Mouse (Mus musculus) macrophage (primary cell): Measurements from ENCODE around the gene Allc. TPM values are rescaled to one million over a fixed set of nuclear protein-coding genes. Genes with fewer than 3 reads are reported as not detected.

ENCODE experiments used
- H3K27ac ChIP-seq: fragments of 350-480 bp; formaldehyde crosslinking; 2 replicates; pipeline ENCODE4 v1.9.0; 2021
- H3K36me3 ChIP-seq: fragments of 350-480 bp; formaldehyde crosslinking; 2 replicates; pipeline ENCODE4 v1.9.0; 2021; ENCODE audit errors: inconsistent target
- H3K4me3 ChIP-seq: fragments of 350-480 bp; formaldehyde crosslinking; 2 replicates; pipeline ENCODE4 v1.9.0; 2021; ENCODE audit errors: inconsistent target
- H3K79me2 ChIP-seq: fragments of 350-480 bp; formaldehyde crosslinking; 2 replicates; pipeline ENCODE4 v1.9.0; 2021; ENCODE audit errors: inconsistent target
- WGBS: methylation state at CpG from one replicate; pipeline ENCODE4 v1.1.7; 2026; ENCODE audit warnings: inconsistent platforms; ENCODE audit not compliant: missing documents; 5-methylcytosine and 5-hydroxymethylcytosine counted together
- polyA plus RNA-seq: library from polyadenylated mRNA; stranded (reverse); fragments of 250-400 nt; gene quantifications from 3 replicates; pipeline ENCODE4 v1.2.4, GENCODE M21; 2018; ENCODE audit warnings: inconsistent platforms
- total RNA-seq, 78 experiments: library from RNA; depleted of rRNA; stranded (reverse); fragments of 250-400 nt; gene quantifications; 1 replicate in 9 of 78; 2 replicates in 24 of 78; 3 replicates in 43 of 78; 4 replicates in 2 of 78; pipeline ENCODE4 v1.2.4; 2018; ENCODE audit warnings: inconsistent platforms in 56 of 78

Allc gene
- total RNA-seq (2018; cell fraction: chromatin; rRNA removed) = not detected
- not detected for total RNA-seq (2018; cell fraction: cytosol; rRNA removed)
- total RNA-seq (2018; cell fraction: nucleus; rRNA removed) = not detected
- polyA plus RNA-seq = not detected in 3 replicates

DNA sequence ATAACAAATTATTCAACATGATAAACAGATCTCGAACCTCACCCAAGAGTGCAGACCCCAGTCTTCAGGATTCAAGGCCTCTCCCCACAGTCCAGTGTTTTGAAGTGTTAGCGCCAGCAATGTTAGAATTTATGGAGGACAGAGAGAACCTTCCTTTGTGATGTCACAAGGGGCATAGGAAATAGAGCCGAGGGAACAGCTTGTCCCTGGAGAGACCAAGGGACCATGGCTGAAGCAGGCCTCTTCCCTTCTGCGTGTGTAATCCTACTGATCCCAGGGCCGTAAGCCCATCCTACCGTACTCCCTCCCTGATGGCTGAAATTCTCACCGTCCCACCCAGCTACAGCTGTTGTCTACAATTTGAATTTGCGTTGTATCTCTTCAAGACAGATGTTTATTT is at the start of gene Allc:
Gene Allc (minus strand): TSS at position 101 of the 400 bp plus-strand sequence.
- no peak within 1 kb of the TSS for H3K4me3 ChIP-seq
- no peak within 1 kb of the TSS for H3K27ac ChIP-seq
- 84% methylated on average over 8 of the region's 8 CpGs for WGBS
- no peaks in the 10 kb centered on the region for H3K36me3 ChIP-seq
- no peaks in the 10 kb centered on the region for H3K79me2 ChIP-seq

DNA sequence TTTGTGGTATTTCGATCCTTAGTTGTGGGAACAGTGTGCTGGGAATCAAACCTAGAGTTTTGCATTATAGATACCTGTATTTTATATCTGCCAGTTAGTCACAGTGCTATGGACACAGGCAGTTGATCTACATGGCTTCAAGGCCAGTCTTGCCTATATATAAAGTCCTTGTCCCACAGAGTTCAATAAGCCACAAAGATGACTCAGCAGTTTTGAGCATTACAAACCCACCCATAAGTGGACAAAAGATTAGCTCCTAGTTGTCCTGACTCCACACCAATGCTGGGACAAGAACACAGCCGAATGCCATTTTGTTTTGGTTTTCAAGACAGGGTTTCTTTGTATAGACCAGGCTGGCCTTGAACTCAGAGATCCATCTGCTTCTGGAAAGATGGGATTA is 46.1 kb upstream of the Allc start:
- H3K4me3 ChIP-seq = no peak overlapping the region
- H3K79me2 ChIP-seq = peaks cover 13% of the 10 kb centered on the region
- no peak overlapping the region for H3K27ac ChIP-seq
- 100% methylated on average over 2 of the region's 2 CpGs for WGBS
- peaks cover 37% of the 10 kb centered on the region for H3K36me3 ChIP-seq

DNA sequence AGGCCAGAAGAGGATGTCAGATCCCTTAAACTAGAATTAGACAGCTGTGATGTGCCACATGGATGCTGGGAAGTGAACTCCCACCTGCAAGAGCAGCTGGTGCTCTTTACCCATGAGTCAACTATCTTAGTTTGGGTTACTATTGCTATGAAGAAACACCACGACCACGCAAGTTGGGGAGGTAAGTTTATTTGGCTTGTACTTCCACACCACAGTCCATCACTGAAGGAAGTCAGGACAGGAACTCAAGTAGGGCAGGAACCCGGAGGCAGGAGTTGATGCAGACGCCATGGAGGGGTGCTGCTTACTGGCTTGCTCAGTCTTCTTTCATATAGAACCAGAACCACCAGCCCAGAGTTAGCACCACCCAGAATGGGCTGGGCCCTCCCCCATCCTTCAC is 44.8 kb upstream of the Allc start:
- Histone ChIP-seq H3K36me3 (peaks cover 24% of the 10 kb centered on the region), H3K4me3 (no peak overlapping the region), H3K79me2 (peaks cover under 1% of the 10 kb centered on the region; the same call in 1 of the 2 replicates), H3K27ac (no peak overlapping the region)
- WGBS = 51% methylated on average over 4 of the region's 4 CpGs

DNA sequence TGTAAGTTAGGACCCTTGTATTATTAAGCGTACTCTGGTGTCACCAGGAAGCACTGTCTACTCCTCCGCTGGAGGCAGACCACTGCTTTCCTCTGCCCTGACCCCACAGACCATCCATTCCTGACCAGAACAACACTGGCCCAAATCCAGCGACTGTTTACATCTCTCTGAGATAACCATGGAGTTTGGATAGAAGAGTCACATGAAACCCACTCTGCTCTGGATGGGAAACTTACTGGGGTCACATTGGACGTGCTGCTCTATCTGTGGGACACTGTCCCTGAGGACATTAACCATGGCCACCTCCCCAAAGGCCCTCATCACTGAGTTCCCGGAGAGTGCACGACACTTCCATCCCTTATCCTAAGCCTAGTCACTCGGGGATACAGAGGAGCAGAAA is 43.1 kb upstream of the Allc start:
- H3K27ac ChIP-seq = no peak overlapping the region

DNA sequence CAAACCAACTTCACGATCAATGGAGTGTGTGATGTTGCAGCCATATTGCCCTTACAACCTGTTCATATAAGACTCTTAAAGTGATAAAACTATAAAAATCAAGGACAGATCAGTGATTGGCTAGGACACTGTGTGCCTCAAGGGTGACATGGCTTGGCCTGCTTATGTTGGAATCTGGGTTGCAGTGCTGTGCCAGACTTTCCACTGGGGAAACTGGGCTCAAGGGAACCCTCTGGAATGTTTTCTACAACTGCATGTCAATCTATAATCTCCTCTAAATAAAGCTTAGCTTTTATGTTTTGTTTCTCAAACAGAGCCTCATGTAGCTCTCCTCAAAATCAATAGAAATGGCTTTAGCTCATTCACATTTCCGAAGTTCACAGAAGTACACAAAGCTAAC is 41.9 kb upstream of the Allc start:
- Histone ChIP-seq H3K27ac (no peak overlapping the region), H3K4me3 (no peak overlapping the region), H3K79me2 (no peaks in the 10 kb centered on the region), H3K36me3 (no peaks in the 10 kb centered on the region; the same call in 1 of the 2 replicates)
- WGBS = 78% methylated on average over 2 of the region's 2 CpGs

More for the DNA sequence above, 43.1 kb upstream of the Allc start:
- H3K36me3 ChIP-seq = peaks cover 8% of the 10 kb centered on the region
- no peaks in the 10 kb centered on the region for H3K79me2 ChIP-seq
- H3K4me3 ChIP-seq = no peak overlapping the region
- 89% methylated on average over 7 of the region's 7 CpGs for WGBS

DNA sequence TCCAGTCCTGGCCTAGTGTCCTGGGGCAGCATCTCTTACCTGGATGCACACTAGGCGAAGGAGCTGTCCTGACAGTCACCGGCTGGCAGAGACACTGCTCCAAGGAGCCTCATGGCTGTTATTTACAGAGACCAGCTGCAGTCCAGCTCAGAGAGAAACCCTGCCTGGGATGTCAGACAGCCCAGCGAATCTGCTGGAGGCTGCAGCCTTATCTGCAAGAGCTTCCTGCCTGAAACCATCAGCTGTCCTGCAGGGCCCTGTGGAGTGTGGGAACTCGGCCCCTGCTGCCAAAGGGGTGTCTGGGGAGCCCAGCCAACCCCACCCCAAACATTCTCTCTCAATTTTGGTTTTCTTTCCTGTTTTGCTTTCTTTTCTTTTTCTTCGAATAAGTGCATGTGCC is 40.9 kb upstream of the Allc start, which contains the start of gene Colec11:
Gene Colec11 (minus strand): TSS at position 183 of the 400 bp plus-strand sequence.
- Histone ChIP-seq H3K79me2 (no peaks in the 10 kb centered on the region), H3K4me3 (no peak within 1 kb of the TSS), H3K36me3 (no peaks in the 10 kb centered on the region), H3K27ac (no peak within 1 kb of the TSS)
- 66% methylated on average over 5 of the region's 5 CpGs for WGBS

DNA sequence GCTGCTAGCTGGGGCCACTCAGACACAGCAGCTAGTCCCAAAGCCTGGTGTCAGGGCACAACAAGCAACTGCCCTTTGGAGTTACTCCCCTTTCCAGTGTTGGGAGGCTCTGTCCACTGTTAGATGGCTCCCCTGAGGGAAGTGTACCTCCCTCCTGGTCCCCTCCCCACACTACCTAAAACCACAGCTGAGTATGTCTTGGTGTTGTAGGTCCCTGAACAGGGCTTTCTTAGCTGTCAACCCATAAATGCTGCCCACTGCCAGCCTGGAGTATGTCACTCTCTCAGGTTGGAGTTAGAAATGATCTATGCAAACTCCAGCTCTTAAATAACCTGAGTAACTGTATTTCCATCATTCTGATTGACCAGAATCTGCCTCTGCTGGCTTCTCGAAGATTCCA is 40.3 kb upstream of the Allc start:
- Histone ChIP-seq H3K79me2 (no peaks in the 10 kb centered on the region), H3K27ac (no peak overlapping the region), H3K36me3 (no peaks in the 10 kb centered on the region), H3K4me3 (no peak overlapping the region)
- WGBS = 71% methylated on average over 1 of the region's 1 CpGs

DNA sequence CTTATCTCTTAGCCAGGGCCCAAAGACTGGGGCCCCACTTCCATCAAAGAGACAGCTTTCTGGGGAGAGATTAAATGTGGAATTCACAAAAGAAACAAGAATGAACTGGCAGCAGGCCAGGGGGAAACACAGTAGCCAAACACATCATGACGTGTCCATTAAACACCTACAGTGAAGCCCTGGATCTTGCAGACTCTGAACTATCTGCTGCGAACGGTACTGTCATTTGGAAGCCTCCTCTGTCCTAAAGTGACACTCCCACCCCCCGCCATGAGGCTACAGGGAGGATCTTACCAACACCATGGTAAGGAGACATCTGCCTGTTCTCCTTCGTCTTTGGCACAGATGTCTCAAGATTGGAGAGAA is 39.8 kb upstream of the Allc start:
- no peaks in the 10 kb centered on the region for H3K79me2 ChIP-seq
- H3K36me3 ChIP-seq = no peaks in the 10 kb centered on the region
- H3K4me3 ChIP-seq = no peak overlapping the region
- H3K27ac ChIP-seq = no peak overlapping the region
- WGBS = 78% methylated on average over 5 of the region's 5 CpGs

DNA sequence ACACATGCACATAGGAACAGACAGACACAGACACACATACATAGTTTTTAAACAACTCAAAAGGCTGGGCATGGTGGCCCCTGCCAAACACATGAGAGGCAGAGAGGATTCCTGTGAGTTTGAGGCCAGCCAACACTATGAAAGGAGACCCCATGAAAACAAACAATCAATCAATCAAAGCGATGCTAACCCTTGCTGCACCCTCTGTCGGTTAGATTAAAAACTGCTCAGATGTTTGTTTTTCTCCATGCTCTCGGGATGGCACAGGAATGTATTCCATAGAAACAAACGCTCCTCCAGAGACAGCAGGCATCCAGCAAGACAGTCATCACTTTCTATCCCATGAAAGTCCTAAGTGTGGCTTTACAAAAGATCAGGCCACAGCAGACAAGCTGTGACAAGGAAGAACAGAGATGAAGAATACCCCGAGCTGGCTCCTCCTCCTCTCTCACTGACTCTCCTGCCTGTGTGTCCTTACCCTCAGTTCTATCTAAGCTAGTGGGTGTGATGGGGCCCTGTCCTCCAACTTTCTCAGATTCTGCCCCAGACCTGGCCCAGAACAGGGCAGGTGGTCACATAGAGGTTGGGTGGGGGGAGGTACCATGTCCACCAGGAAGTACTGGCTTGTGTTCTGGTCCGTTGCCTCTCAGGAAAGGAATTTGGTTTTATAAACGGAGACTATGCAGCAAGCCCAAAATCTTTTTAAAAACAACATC is 39.3 kb upstream of the Allc start:
- Histone ChIP-seq H3K79me2 (no peaks in the 10 kb centered on the region), H3K27ac (no peak overlapping the region), H3K4me3 (no peak overlapping the region), H3K36me3 (no peaks in the 10 kb centered on the region)
- WGBS = 44% methylated on average over 7 of the region's 7 CpGs

DNA sequence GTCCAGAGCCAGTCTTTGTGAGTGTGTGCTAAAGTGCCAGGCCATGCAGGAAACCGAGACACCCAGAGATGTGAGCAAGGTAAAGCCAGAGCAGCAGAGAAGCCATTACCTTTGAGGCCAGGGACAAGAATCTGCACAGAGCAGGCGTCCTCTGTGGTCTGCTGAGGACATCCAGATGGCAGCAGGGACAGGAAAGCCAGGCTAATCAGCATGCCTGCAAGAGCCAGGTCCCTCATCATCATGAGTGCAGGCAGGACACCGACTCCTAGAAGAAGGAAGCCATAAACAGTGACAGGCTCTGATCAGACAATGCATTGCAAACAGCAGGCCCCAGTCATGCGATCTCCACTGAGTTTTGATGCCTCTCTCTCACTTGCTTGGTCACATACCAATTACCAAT is 35.0 kb upstream of the Allc start:
- Histone ChIP-seq H3K4me3 (no peak overlapping the region), H3K27ac (no peak overlapping the region), H3K79me2 (no peaks in the 10 kb centered on the region), H3K36me3 (no peaks in the 10 kb centered on the region)
- WGBS = 46% methylated on average over 4 of the region's 4 CpGs

DNA sequence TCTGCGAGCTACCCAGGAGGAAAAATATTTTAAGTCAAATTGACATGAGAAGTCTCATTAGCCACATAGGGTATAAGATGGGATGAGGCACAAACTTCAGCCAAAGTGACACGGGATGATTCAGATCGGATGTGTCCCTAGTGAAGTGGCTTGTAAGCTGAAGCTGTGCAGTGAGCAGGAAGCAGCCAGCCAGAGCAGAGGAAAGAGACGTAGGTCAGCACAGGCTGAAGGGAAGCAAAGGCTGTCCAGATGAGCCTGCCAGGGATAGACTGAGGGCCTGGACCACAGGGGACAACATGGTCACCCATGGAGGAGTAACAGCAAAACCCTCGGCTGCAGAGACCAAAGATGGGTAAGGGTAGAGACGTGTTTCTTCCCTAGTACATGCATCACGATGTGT is 32.1 kb upstream of the Allc start:
- H3K27ac ChIP-seq = no peak overlapping the region
- no peaks in the 10 kb centered on the region for H3K36me3 ChIP-seq
- WGBS = 76% methylated on average over 7 of the region's 7 CpGs
- no peak overlapping the region for H3K4me3 ChIP-seq
- H3K79me2 ChIP-seq = no peaks in the 10 kb centered on the region

DNA sequence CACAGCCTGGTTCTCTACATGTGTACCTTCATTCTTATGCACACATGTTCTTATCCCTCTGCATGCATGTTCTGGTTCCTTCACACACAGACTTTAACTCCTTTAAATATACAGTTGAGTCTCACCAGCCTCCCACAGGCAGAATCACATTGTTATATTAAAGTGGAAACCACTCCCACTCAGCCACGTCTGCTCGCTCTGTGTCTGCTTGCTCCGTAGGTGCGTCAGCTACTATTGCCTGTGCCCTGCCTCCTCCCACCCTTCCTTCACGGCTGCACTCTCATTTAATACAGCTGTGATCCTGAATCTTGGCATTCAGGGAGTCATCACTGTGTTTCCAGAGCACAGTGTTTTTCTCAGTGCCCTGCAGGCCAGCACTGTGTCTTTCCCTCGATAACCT is 30.1 kb upstream of the Allc start:
- Histone ChIP-seq H3K36me3 (no peaks in the 10 kb centered on the region), H3K79me2 (no peaks in the 10 kb centered on the region), H3K27ac (no peak overlapping the region), H3K4me3 (no peak overlapping the region)
- 84% methylated on average over 6 of the region's 6 CpGs for WGBS

DNA sequence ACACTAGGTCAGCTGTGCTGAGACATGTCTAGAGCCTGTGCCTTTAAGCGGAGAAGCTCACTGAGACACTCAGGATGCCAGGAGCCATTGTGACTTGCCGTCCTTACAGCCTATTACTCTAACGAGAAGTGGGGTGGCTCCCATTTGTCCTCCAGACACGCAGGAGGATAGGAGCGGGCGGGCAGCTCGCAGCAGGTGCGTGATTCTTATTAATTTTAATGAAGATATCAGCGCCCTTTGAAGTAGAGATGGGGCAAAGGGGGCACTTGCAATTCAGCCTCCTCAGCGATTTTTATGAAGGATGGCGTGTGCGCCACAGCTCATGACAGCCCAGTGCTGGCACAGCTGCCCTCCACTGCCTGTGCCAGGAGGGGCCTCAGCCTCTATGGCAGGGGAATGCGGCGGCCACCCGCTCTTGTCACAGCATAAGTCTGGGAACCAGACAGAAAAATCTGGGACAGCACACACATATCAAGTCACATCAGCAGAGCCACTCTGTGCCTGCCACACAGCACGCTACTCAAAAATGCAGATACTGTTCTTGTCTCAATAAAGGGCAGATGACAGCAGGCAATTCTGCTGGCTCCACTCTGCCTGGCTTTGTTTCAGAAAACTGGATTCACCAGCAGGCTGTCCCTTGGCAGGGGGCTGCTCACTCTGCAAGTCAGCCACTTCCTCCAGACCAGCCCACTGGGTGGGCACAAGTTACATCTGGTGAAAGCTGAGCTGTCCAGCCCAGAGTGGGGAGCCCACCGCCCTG is 25.4 kb upstream of the Allc start:
- H3K79me2 ChIP-seq = no peaks in the 10 kb centered on the region
- H3K36me3 ChIP-seq = no peaks in the 10 kb centered on the region
- WGBS = 77% methylated on average over 17 of the region's 17 CpGs
- no peak overlapping the region for H3K27ac ChIP-seq
- no peak overlapping the region for H3K4me3 ChIP-seq

DNA sequence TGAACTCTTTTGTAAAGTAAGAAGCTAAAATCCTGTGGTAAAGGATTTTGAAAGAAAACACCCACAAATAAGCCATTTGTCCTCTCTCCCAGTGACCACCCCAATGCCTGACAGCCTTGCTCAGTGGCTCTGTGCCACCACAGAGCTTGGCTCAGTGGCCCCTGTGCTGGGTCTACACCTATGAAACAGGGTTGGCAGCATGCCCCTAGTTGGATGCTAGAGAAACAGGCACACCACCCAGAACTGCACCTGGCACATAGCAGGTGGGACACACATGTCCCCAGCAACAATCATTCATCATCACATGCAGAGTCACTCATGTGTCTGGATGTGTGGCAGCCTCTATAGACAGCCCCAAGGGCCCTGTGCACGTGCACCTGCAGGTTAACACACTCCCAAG is 21.2 kb upstream of the Allc start:
- WGBS = 63% methylated on average over 1 of the region's 1 CpGs
- Histone ChIP-seq H3K79me2 (no peaks in the 10 kb centered on the region), H3K27ac (no peak overlapping the region), H3K4me3 (no peak overlapping the region), H3K36me3 (no peaks in the 10 kb centered on the region)

DNA sequence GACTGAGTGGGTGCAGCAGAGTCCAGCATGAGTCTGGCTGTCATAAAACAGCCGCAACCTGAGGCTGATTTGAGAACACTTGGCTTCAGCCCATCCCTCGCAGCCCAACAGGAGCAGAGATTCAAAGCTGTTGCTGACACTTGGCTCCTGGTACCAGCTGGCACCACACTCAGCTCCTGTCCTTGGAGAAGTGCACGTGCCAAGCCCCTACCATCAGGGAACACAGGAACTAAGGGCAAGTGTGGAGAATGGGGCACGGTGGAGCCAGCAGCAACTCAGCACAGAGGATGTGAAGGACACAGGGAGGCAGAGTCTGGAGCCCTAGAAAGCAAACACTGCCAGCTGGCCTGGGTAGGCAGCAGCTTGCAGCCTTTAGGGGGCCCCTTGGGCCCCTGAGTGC is 19.9 kb upstream of the Allc start:
- H3K79me2 ChIP-seq = no peaks in the 10 kb centered on the region
- H3K36me3 ChIP-seq = no peaks in the 10 kb centered on the region
- WGBS = 54% methylated on average over 4 of the region's 4 CpGs
- no peak overlapping the region for H3K27ac ChIP-seq
- H3K4me3 ChIP-seq = no peak overlapping the region
